In the genomic region with DNA sequence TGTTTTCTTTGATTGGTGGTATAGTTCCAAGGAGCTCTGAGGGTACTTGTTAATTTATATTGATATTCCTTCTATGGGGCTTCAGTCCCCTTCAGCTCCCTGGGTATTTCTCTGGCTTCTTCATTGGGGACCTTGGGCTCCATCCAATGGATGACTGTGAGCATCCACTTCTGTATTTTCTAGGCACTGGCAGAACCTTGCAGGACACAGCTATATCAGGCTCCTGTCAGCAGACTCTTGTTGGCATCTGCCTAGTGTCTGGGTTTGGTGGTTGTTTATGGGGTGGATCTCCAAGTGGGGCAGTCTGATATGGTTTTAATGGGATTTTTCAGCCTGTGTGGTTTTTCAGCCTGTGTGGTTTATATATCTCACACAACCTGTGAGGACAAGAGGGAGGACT, we compare ENCODE assay signal across 7 mouse cellular contexts.
DNase-seq lines count a peak whose midpoint lies in the region; ATAC-seq and TF ChIP-seq lines count a peak whose summit lies in the region.
"Not testable (repeated sequence)": the region's sequence is repeated elsewhere in the genome, so short reads cannot be mapped to it uniquely, and the experiment has no call there.

No protein-coding gene starts in this region.

- H3K4me3 ChIP-seq in heart, postnatal 0 days (ENCODE audit: low read depth, low read length) = not testable (repeated sequence)

- not testable (repeated sequence) for TF ChIP-seq CTCF in heart, postnatal 0 days (IDR thresholded peaks at IDR 0.05; ENCODE audit: low read depth)

- H3K9ac ChIP-seq in heart, postnatal 0 days (replicated peaks; ENCODE audit: low read depth, low read length) = not testable (repeated sequence)

- not testable (repeated sequence) for H3K27ac ChIP-seq in heart, postnatal 0 days (ENCODE audit: low read depth)

- not testable (repeated sequence) for H3K36me3 ChIP-seq in heart, postnatal 0 days (replicated peaks; ENCODE audit: control insufficient read depth, insufficient read depth, low read length)

- not testable (repeated sequence) for H3K27me3 ChIP-seq in heart, postnatal 0 days (ENCODE audit: control insufficient read depth, insufficient read depth, low read length)

- peak; percentile 92 for DNase-seq in heart, adult 11 months
- peak; percentile 19 to 45 for DNase-seq in heart, adult 18-20 months
- DNase-seq in heart, adult 8-10 months (ENCODE audit: low spot score) = peak; percentile 18
- peak; percentile 7 to 24 for DNase-seq in heart, adult 9 months (ENCODE audit: low spot score in 2 of 2)
- not testable (repeated sequence) for DNase-seq in heart, postnatal 0 days (ENCODE audit: low spot score)
- peak; percentile 21 to 38 for DNase-seq in heart, postnatal 10 days
- peak; percentile 21 for DNase-seq in heart, postnatal 4 days

- TF ChIP-seq EP300 in heart, postnatal 0 days (IDR thresholded peaks at IDR 0.05; ENCODE audit: low read depth) = peak; percentile 45; the same call in 1 of the 2 replicates

- H3K4me2 ChIP-seq in heart, postnatal 0 days (ENCODE audit: low read depth, low read length) = not testable (repeated sequence)

- not testable (repeated sequence) for H3K4me1 ChIP-seq in heart, postnatal 0 days (ENCODE audit: control insufficient read depth, insufficient read depth)

- intact Hi-C loops in heart, postnatal 10 days (cut with DNase I) = loop anchor here (10.0 kb wide), 1 partner anchor 162 kb away; no protein-coding TSS in a partner anchor

- H3K9me3 ChIP-seq in heart, postnatal 0 days (replicated peaks; ENCODE audit: control insufficient read depth, low read length) = not testable (repeated sequence)

- not testable (repeated sequence) for ATAC-seq in heart, postnatal 0 days (ENCODE audit: insufficient read depth, low read depth)
